Mouse (Mus musculus) left cerebral cortex, postnatal 4 days (tissue): ENCODE results near the gene Vgll4. TPM values are rescaled to one million over a fixed set of nuclear protein-coding genes. Genes with fewer than 3 reads are reported as not detected.
A peak's percentile ranks its signal among the peaks of the same experiment; 100 is the strongest.

Experiments
- DNase-seq: peaks from one replicate; pipeline ENCODE4 v3.0.0-alpha.2; 2022
- intact Hi-C: fragments of 180-260 bp; cut with DNase I; formaldehyde crosslinking; loops from one replicate; pipeline ENCODE4 v1.15.1; 2025
- total RNA-seq, 2 experiments: library from RNA; stranded (reverse); gene quantifications; 2 replicates each; pipeline ENCODE4 v1.2.3; 2021

The Vgll4 gene
- total RNA-seq, 2 experiments from 2014 or later = 60.0 to 63.7 TPM

- intact Hi-C loops = loop anchor here (5.0 kb wide), 1 partner anchor 39 kb away; no protein-coding TSS in a partner anchor
- DNase-seq = peak; percentile 83
These were observed 48.0 kb downstream of the Vgll4 start for GRCm38 (mm10) chr6:114921632-114922354.

- intact Hi-C loops = loop anchor here (5.0 kb wide), 1 partner anchor 38 kb away; no protein-coding TSS in a partner anchor
- DNase-seq = peak; percentile 50
These were observed 49.0 kb downstream of the Vgll4 start for GRCm38 (mm10) chr6:114920523-114921445.

DNA sequence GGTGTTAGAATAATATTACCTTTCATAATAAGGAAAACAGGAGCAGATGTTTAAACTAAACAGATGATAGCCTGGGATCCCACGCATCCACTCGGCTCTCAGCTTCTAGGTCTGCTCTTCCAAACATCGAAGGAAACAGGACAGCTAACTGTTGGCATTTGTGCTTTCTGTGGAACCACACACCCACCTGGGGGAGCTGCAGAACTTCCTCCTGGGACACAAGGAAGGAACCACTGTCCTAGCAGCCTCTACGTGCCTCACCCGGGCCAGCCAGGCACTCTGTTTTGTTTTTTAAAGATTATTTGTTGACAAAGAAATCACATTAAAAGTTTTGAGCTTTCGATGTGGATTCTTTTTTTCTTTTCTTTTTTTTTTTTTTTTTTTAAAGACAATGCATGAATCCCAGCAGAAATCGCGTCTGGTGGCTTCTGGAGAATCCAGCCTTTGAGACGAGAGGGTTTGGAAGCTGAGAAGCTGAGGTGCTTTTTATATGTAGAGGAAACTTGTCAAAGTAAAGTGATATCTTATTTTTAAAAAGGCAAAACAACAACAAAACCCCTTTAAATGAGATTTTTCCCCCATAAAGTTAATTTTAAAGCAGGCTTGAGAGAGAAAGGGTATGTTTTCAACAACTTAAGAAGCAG lies 50.0 kb downstream of the Vgll4 start:
- intact Hi-C loops = loop anchor here (5.0 kb wide), 1 partner anchor 37 kb away; no protein-coding TSS in a partner anchor
- DNase-seq = no peak

DNA sequence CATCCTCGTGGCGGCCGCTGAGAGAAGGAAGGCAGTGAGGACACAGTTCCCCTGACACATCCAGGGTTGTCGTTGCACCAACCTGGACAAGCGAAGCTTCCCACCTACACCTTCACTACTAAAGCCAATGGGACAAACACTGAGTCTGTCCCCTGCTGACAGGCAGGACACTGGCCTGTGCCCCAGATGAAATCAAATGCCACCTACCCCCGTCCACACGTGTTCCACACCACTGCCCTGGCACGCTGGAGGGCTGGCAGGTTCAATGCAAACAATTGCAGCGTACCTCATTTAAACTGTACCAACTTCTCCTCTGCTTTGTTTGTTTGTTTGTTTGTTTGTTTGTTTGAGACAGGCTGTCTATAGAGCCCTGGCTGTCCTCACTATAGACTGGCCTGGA lies 50.8 kb downstream of the Vgll4 start:
- DNase-seq = no peak
- intact Hi-C loops = no loop called here

DNA sequence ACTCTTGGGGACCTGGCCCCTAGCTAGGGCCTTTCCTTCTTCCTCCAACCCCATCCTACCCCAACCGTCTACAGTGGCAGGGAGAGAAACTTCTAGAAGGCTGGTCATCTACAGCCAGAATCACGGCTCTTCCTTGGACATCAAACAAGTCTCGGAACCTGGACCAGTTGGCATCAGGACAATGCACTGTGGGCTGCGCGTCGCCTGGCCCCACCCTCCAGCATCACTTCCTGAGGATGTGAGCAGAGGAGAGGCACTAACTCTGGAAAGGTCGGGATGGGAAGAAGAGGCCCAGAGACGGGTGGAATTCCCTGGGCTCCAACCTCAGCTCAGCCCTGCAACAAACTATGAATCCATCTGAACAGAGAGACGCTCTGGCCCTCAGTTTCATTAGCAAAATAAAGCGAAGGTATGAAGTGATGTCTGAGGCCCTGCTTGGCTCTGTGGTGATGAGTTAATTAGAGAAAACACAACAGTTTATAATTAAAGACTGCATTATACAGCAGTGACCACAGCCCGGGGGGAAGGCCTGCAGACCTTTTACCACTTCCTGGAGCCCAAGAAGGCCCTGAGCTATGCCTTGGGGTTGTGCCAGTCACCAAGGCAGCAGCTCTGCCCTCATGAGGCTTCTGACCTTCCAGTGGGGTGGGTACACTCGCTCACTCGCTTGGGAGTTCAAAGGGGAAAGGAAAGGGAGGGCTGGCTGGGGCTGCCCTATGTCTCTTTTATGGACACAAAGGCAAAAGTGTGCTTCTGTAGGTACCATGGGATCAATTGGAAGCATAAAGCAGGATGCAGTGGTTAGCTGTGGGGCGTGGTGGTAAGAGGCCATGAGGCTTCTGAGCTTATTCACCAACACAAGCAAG lies 51.8 kb downstream of the Vgll4 start:
- intact Hi-C loops = no loop called here
- DNase-seq = no peak

- DNase-seq = peak; percentile 48
- intact Hi-C loops = no loop called here
These were observed 52.7 kb downstream of the Vgll4 start for GRCm38 (mm10) chr6:114917129-114917528.

- no peak for DNase-seq
- intact Hi-C loops = no loop called here
These were observed 53.1 kb downstream of the Vgll4 start for GRCm38 (mm10) chr6:114916715-114916992.

- intact Hi-C loops = no loop called here
- DNase-seq = no peak
These were observed 53.7 kb downstream of the Vgll4 start for GRCm38 (mm10) chr6:114915915-114916714.

GRCm38 (mm10) chr6:114914041-114914716 lies 55.6 kb downstream of the Vgll4 start:
- no peak for DNase-seq
- intact Hi-C loops = no loop called here

- no peak for DNase-seq
- intact Hi-C loops = no loop called here
These were observed 56.7 kb downstream of the Vgll4 start for GRCm38 (mm10) chr6:114913142-114913541.

DNA sequence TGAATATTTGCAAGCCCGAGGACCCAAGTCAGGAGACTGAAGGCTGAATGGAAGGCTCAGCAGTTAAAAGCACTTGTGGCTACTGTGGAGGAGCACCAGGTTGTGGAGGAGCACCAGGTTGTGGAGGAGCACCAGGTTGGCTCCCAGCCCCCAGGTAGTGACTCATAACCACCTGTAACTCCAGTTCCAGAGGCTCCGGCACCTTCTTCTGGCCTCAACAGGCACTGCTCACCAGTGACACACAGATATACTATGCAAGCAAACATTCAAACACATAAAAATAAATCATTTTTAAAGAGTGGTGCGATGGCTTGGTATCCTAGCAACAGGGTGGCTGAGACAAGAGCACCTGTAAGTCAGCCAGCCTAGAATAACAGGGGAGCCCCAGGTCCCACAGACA lies 58.3 kb downstream of the Vgll4 start:
- intact Hi-C loops = no loop called here
- no peak for DNase-seq

GRCm38 (mm10) chr6:114909801-114910200 lies 60.0 kb downstream of the Vgll4 start:
- no peak for DNase-seq
- intact Hi-C loops = no loop called here

- intact Hi-C loops = no loop called here
- DNase-seq = no peak
These were observed 62.3 kb downstream of the Vgll4 start for GRCm38 (mm10) chr6:114907459-114907858.

- intact Hi-C loops = no loop called here
- no peak for DNase-seq
These were observed 63.6 kb downstream of the Vgll4 start for GRCm38 (mm10) chr6:114906209-114906608.

- intact Hi-C loops = no loop called here
These were observed 64.4 kb downstream of the Vgll4 start for GRCm38 (mm10) chr6:114905253-114906028.

GRCm38 (mm10) chr6:114904818-114905217 lies 65.0 kb downstream of the Vgll4 start:
- no peak for DNase-seq
- intact Hi-C loops = no loop called here

More at GRCm38 (mm10) chr6:114905253-114906028, 64.4 kb downstream of the Vgll4 start:
- no peak for DNase-seq

DNA sequence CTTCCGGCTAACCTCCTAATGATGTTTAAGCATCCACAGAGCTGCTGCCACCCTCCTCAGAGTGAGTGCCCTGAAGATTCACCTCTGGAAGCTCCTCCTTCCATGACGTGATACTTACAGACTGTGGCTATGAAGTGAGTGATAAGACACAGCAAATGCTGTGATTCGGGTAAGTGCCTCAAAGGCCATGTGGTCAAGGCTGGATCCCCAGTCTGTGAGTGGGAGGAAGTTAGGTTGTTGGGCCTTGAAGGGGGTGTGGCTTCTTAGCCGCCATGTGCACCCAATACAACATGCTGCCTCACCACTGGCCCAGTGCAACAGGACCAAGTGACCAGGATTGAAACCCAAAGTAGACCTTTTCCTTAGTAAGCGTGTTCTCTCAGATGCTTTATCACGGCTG lies 65.6 kb downstream of the Vgll4 start:
- intact Hi-C loops = no loop called here
- DNase-seq = no peak

DNA sequence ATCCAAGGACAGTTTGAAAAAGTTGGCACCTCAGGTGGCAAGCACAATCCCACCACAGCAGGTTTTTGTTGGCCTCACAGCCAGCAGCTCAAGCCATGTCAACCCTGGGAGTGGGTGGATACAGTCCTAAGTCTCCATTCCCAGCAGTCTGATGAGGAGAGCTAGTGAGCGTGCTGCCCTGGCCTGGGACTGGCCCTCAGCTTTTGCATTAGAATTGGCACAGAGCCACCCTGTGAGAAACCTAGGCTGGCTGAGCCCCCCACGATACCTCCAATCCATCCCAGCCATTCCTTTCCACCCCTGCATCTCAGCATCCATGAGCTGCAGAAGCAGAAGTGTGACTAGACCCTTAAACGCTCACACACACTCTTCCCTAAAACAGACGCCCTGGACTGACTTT lies 67.9 kb downstream of the Vgll4 start:
- DNase-seq = no peak
- intact Hi-C loops = no loop called here
